ENCODE assay signal across 14 mouse cellular contexts in genomic region chr2:157043987-157044386, GRCm38 (mm10). TPM values are rescaled to one million over a fixed set of nuclear protein-coding genes. Genes with fewer than 3 reads are reported as not detected.
DNase-seq lines count a peak whose midpoint lies in the region; ATAC-seq and TF ChIP-seq lines count a peak whose summit lies in the region.
"Had no signal": no experiment of that assay in that cellular context is flagged by ENCODE, and none has a peak within 500 bp of the region (broad histone marks: within the 10 kb centered on the region; RNA-seq: fewer than 3 reads in every experiment).

No protein-coding gene starts in this region.

- no peaks in the 10 kb centered on the region for H3K4me1 ChIP-seq in liver, adult 2 months (ENCODE audit: control insufficient read depth, insufficient read depth, low read length)
- no peaks in the 10 kb centered on the region for H3K4me1 ChIP-seq in liver, embryonic 12.5 days
- H3K4me1 ChIP-seq in ES-Bruce4 (ENCODE audit: control insufficient read depth, insufficient read depth, low read length) = peaks cover 2% of the 10 kb centered on the region
- peaks cover 21% of the 10 kb centered on the region for H3K4me1 ChIP-seq in embryonic facial prominence, embryonic 15.5 days

- no peak for TF ChIP-seq EP300 in ES-Bruce4 (IDR thresholded peaks at IDR 0.05; ENCODE audit: insufficient read depth, low read depth, low read length)

- no peak for TF ChIP-seq POLR2A in liver, adult 2 months (IDR thresholded peaks at IDR 0.05; ENCODE audit: extremely low read depth, insufficient read depth, low read length)
- TF ChIP-seq POLR2A in ES-Bruce4 (IDR thresholded peaks at IDR 0.05; ENCODE audit: insufficient read depth, low read length) = no peak

- no peaks in the 10 kb centered on the region for H3K27me3 ChIP-seq in liver, adult 2 months (ENCODE audit: control insufficient read depth, insufficient read depth, low read length)
- H3K27me3 ChIP-seq in liver, embryonic 12.5 days (replicated peaks) = no peaks in the 10 kb centered on the region
- H3K27me3 ChIP-seq in ES-Bruce4 (ENCODE audit: control insufficient read depth, insufficient read depth, low read length, poor library complexity, severe bottlenecking) = no peaks in the 10 kb centered on the region
- no peaks in the 10 kb centered on the region for H3K27me3 ChIP-seq in embryonic facial prominence, embryonic 15.5 days

- DNase-seq in cerebellum, adult 9-11 months = peak; percentile 35
- no peak for DNase-seq in cerebellum, postnatal 4 days (ENCODE audit: low spot score in 2 of 2)
- no peak for DNase-seq in liver, adult 2 months (ENCODE audit: extremely low read depth, low read depth, low spot score)
- DNase-seq: adrenal gland, postnatal 10 days had no signal

- no peaks in the 10 kb centered on the region for H3K36me3 ChIP-seq in liver, adult 2 months (ENCODE audit: control insufficient read depth, insufficient read depth, low read length)
- H3K36me3 ChIP-seq in liver, embryonic 12.5 days = peaks cover 54% of the 10 kb centered on the region
- no peaks in the 10 kb centered on the region for H3K36me3 ChIP-seq in ES-Bruce4 (ENCODE audit: control insufficient read depth, insufficient read depth, low read length, poor library complexity, severe bottlenecking)
- H3K36me3 ChIP-seq in embryonic facial prominence, embryonic 15.5 days = peaks cover 68% of the 10 kb centered on the region

- 0 out of 2 replicates have a peak, but pooled peaks cover 3% of the 10 kb centered on the region for H3K79me2 ChIP-seq in liver, adult 2 months (ENCODE audit: control insufficient read depth, insufficient read depth, low read length)

- no peaks in the 10 kb centered on the region for H3K9me3 ChIP-seq in liver, embryonic 12.5 days (replicated peaks)
- peaks cover 4% of the 10 kb centered on the region; the same call in 1 of the 2 replicates for H3K9me3 ChIP-seq in ES-Bruce4 (replicated peaks; ENCODE audit: control insufficient read depth, insufficient read depth, low read length, poor library complexity, severe bottlenecking)
- no peaks in the 10 kb centered on the region for H3K9me3 ChIP-seq in embryonic facial prominence, embryonic 15.5 days (replicated peaks)

- no peak overlapping the region for H3K9ac ChIP-seq in liver, adult 2 months (ENCODE audit: low read depth, low read length)
- no peak overlapping the region for H3K9ac ChIP-seq in liver, embryonic 12.5 days
- no peak overlapping the region for H3K9ac ChIP-seq in ES-Bruce4 (ENCODE audit: low read depth, poor library complexity, severe bottlenecking)
- no peak overlapping the region for H3K9ac ChIP-seq in embryonic facial prominence, embryonic 15.5 days

- H3K27ac ChIP-seq in liver, adult 2 months (replicated peaks; ENCODE audit: insufficient read depth, low read depth, low read length) = no peak overlapping the region
- H3K27ac ChIP-seq in liver, embryonic 12.5 days = no peak overlapping the region
- no peak overlapping the region for H3K27ac ChIP-seq in ES-Bruce4 (ENCODE audit: insufficient read depth, low read length)
- H3K27ac ChIP-seq in embryonic facial prominence, embryonic 15.5 days (replicated peaks) = peak overlapping the region; percentile 51

- 0 out of 2 replicates have a peak, but pooled peaks have one; percentile 17 for TF ChIP-seq CTCF in liver, adult 2 months (IDR thresholded peaks at IDR 0.05; ENCODE audit: low read depth, low read length)
- peak; percentile 52 for TF ChIP-seq CTCF in ES-Bruce4 (IDR thresholded peaks at IDR 0.05; ENCODE audit: low read depth, low read length)

- no peak overlapping the region for H3K4me3 ChIP-seq in liver, adult 2 months (ENCODE audit: insufficient read depth, low read depth, low read length)
- H3K4me3 ChIP-seq in liver, embryonic 12.5 days = no peak overlapping the region
- H3K4me3 ChIP-seq in ES-Bruce4 (ENCODE audit: low read depth, low read length) = no peak overlapping the region
- no peak overlapping the region for H3K4me3 ChIP-seq in embryonic facial prominence, embryonic 15.5 days (replicated peaks)

- H3K4me2 ChIP-seq in liver, embryonic 12.5 days = no peak overlapping the region
- H3K4me2 ChIP-seq in embryonic facial prominence, embryonic 15.5 days (replicated peaks) = no peak overlapping the region
- H3K4me2 ChIP-seq: heart, embryonic 11.5 days had no signal

- ATAC-seq in liver, embryonic 12.5 days = no peak
- no peak for ATAC-seq in embryonic facial prominence, embryonic 15.5 days (ENCODE audit: insufficient number of reproducible peaks, low FRiP score, low TSS enrichment, low read depth)
- ATAC-seq in activated CD4-positive, CD25-positive, alpha-beta regulatory T cell, adult 4 months = no peak
- no peak for ATAC-seq in monocyte, adult 5-6 weeks (replicated peaks; ENCODE audit: insufficient number of reproducible peaks, low FRiP score, low TSS enrichment, poor library complexity, severe bottlenecking)
- ATAC-seq: forebrain, embryonic 14.5 days; hindbrain, embryonic 16.5 days had no signal

RNA-seq across cellular contexts. Expression of gene Soga1, which starts 35.1 kb away (rescaled TPM):
- 1.0 and 2.6 TPM in 2 replicates for total RNA-seq in liver, adult 2 months (2014; rRNA removed)
- 1.1 and 1.5 TPM in 2 replicates for polyA plus RNA-seq in liver, adult 2 months (2012; rRNA removed)
- 3.4 TPM in 2 replicates for polyA plus RNA-seq in liver, embryonic 12.5 days (2016; fragmentation: Nextera tagmentation; extraction: Ambion mirVana)
- polyA plus RNA-seq in ES-Bruce4 (2011; ENCODE audit: insufficient read depth, insufficient read length, low read depth, missing spikeins) = 9.8 and 11.5 TPM in 2 replicates
- polyA plus RNA-seq in embryonic facial prominence, embryonic 15.5 days (2015; fragmentation: Nextera tagmentation; extraction: Ambion mirVana) = 3.5 and 4.4 TPM in 2 replicates
- under 1 TPM in 1 of 2 experiments, not detected in 1; 0.05 TPM for polyA plus RNA-seq in activated CD4-positive, CD25-positive, alpha-beta regulatory T cell, adult 4 months (2017; shearing (Covaris generic))
- 0.76 to 1.5 TPM (median 0.78 TPM) in 3 replicates for total RNA-seq in monocyte, adult 5-6 weeks (2017)

RNA-seq across cellular contexts. Expression of gene Dsn1, which starts 37.0 kb away (rescaled TPM):
- total RNA-seq in liver, adult 2 months (2014; rRNA removed) = 1.0 TPM in 2 replicates
- 0.10 and 0.49 TPM in 2 replicates for polyA plus RNA-seq in liver, adult 2 months (2012; rRNA removed)
- 38.7 TPM in 2 replicates for polyA plus RNA-seq in liver, embryonic 12.5 days (2016; fragmentation: Nextera tagmentation; extraction: Ambion mirVana)
- 33.3 and 40.8 TPM in 2 replicates for polyA plus RNA-seq in ES-Bruce4 (2011; ENCODE audit: insufficient read depth, insufficient read length, low read depth, missing spikeins)
- polyA plus RNA-seq in embryonic facial prominence, embryonic 15.5 days (2015; fragmentation: Nextera tagmentation; extraction: Ambion mirVana) = 27.5 and 28.2 TPM in 2 replicates
- 10 to 100 TPM; 16.0 to 17.1 TPM for polyA plus RNA-seq in activated CD4-positive, CD25-positive, alpha-beta regulatory T cell, adult 4 months (2017; shearing (Covaris generic))
- total RNA-seq in monocyte, adult 5-6 weeks (2017) = 13.4 to 31.9 TPM (median 17.8 TPM) in 3 replicates

RNA-seq across cellular contexts. Expression of gene Tldc2, which starts 42.9 kb away (rescaled TPM):
- total RNA-seq in liver, adult 2 months (2014; rRNA removed) = not detected in 2 replicates
- polyA plus RNA-seq in liver, adult 2 months (2012; rRNA removed) = not detected in 2 replicates
- 0.29 TPM in 1 of 2 replicates, not detected in the other for polyA plus RNA-seq in liver, embryonic 12.5 days (2016; fragmentation: Nextera tagmentation; extraction: Ambion mirVana)
- polyA plus RNA-seq in ES-Bruce4 (2011; ENCODE audit: insufficient read depth, insufficient read length, low read depth, missing spikeins) = not detected in 2 replicates
- polyA plus RNA-seq in embryonic facial prominence, embryonic 15.5 days (2015; fragmentation: Nextera tagmentation; extraction: Ambion mirVana) = not detected in 2 replicates
- polyA plus RNA-seq in activated CD4-positive, CD25-positive, alpha-beta regulatory T cell, adult 4 months (2017; shearing (Covaris generic)) = not detected
- total RNA-seq in monocyte, adult 5-6 weeks (2017) = not detected in 3 replicates
- total RNA-seq: adrenal gland, postnatal 10 days had no signal
- polyA plus RNA-seq: forebrain, embryonic 14.5 days; hindbrain, embryonic 16.5 days; liver, embryonic 16.5 days; stomach, embryonic 16.5 days had no signal

RNA-seq across cellular contexts. Expression of gene Ndrg3, which starts 52.1 kb away (rescaled TPM):
- 9.1 and 9.7 TPM in 2 replicates for total RNA-seq in liver, adult 2 months (2014; rRNA removed)
- polyA plus RNA-seq in liver, adult 2 months (2012; rRNA removed) = 17.6 and 20.8 TPM in 2 replicates
- 55.4 and 56.4 TPM in 2 replicates for polyA plus RNA-seq in liver, embryonic 12.5 days (2016; fragmentation: Nextera tagmentation; extraction: Ambion mirVana)
- 56.8 and 61.7 TPM in 2 replicates for polyA plus RNA-seq in ES-Bruce4 (2011; ENCODE audit: insufficient read depth, insufficient read length, low read depth, missing spikeins)
- polyA plus RNA-seq in embryonic facial prominence, embryonic 15.5 days (2015; fragmentation: Nextera tagmentation; extraction: Ambion mirVana) = 52.9 and 53.9 TPM in 2 replicates
- 100 to 1,000 TPM; 107 to 115 TPM for polyA plus RNA-seq in activated CD4-positive, CD25-positive, alpha-beta regulatory T cell, adult 4 months (2017; shearing (Covaris generic))
- 33.9 to 42.9 TPM (median 39.3 TPM) in 3 replicates for total RNA-seq in monocyte, adult 5-6 weeks (2017)

Comparison
In these comparisons a context has a peak if more than half of its experiments do, and no peak if none do; other contexts are left out.
1. RNA of gene Dsn1, which starts 37.0 kb away (polyA plus RNA-seq): 33.3 to 40.8 TPM in ES-Bruce4, 38.7 TPM in liver, embryonic 12.5 days, 27.5 to 28.2 TPM in embryonic facial prominence, embryonic 15.5 days and 16.0 to 17.1 TPM in activated CD4-positive, CD25-positive, alpha-beta regulatory T cell, adult 4 months; 0.10 to 0.49 TPM in liver, adult 2 months; every median in the first group is over 10 times any median in the second.